Mouse (Mus musculus): ENCODE measurements around the gene Olfr1196. TPM values are rescaled to one million over a fixed set of nuclear protein-coding genes. Genes with fewer than 3 reads are reported as not detected.
"Not testable (repeated sequence)": the region's sequence is repeated elsewhere in the genome, so short reads cannot be mapped to it uniquely, and the experiment has no call there.

Gene Olfr1196
- polyA plus RNA-seq (2012; rRNA removed) = not detected in 2 replicates

- TF ChIP-seq CTCF (IDR thresholded peaks at IDR 0.05; ENCODE audit: extremely low read depth, insufficient read depth, low read length) = no peak
- TF ChIP-seq POLR2A (IDR thresholded peaks at IDR 0.05; ENCODE audit: extremely low read depth, insufficient read depth, low read length) = no peak
These were observed at the start of gene Olfr1196 for GRCm38 (mm10) chr2:88704497-88704896. Olfr1196 (minus strand) TSS chr2:88704597.

GRCm38 (mm10) chr2:88751270-88751669, 46.9 kb upstream of the Olfr1196 start, which contains the start of gene Olfr1198:
Olfr1198 (minus strand) TSS chr2:88751370.
- no peaks in the 10 kb centered on the region for H3K4me1 ChIP-seq (ENCODE audit: control insufficient read depth, insufficient read depth, low read length)
- no peak within 1 kb of the TSS for H3K27ac ChIP-seq (ENCODE audit: insufficient read depth, low read length)
- H3K4me3 ChIP-seq (ENCODE audit: insufficient read depth, low read length) = no peak within 1 kb of the TSS
- TF ChIP-seq CTCF (IDR thresholded peaks at IDR 0.05; ENCODE audit: extremely low read depth, insufficient read depth, low read length) (no peak), POLR2A (IDR thresholded peaks at IDR 0.05; ENCODE audit: extremely low read depth, insufficient read depth, low read length) (no peak)

More at GRCm38 (mm10) chr2:88704497-88704896, at the start of gene Olfr1196:
- Histone ChIP-seq H3K4me1 (ENCODE audit: control insufficient read depth, insufficient read depth, low read length) (no peaks in the 10 kb centered on the region), H3K4me3 (ENCODE audit: insufficient read depth, low read length) (no peak within 1 kb of the TSS), H3K27ac (ENCODE audit: insufficient read depth, low read length) (no peak within 1 kb of the TSS)

GRCm38 (mm10) chr2:88743379-88743778, 39.0 kb upstream of the Olfr1196 start:
- no peaks in the 10 kb centered on the region for H3K4me1 ChIP-seq (ENCODE audit: control insufficient read depth, insufficient read depth, low read length)

GRCm38 (mm10) chr2:88732266-88732665, 27.9 kb upstream of the Olfr1196 start, which contains the start of gene Olfr1197:
Olfr1197 (minus strand) TSS chr2:88732366.
- H3K27ac ChIP-seq (ENCODE audit: insufficient read depth, low read length) = no peak within 1 kb of the TSS
- TF ChIP-seq CTCF (IDR thresholded peaks at IDR 0.05; ENCODE audit: extremely low read depth, insufficient read depth, low read length) (no peak), POLR2A (IDR thresholded peaks at IDR 0.05; ENCODE audit: extremely low read depth, insufficient read depth, low read length) (no peak)
- H3K4me3 ChIP-seq (ENCODE audit: insufficient read depth, low read length) = no peak within 1 kb of the TSS
- H3K4me1 ChIP-seq (ENCODE audit: control insufficient read depth, insufficient read depth, low read length) = no peaks in the 10 kb centered on the region

More at GRCm38 (mm10) chr2:88743379-88743778, 39.0 kb upstream of the Olfr1196 start:
- TF ChIP-seq POLR2A (IDR thresholded peaks at IDR 0.05; ENCODE audit: extremely low read depth, insufficient read depth, low read length) = no peak
- TF ChIP-seq CTCF (IDR thresholded peaks at IDR 0.05; ENCODE audit: extremely low read depth, insufficient read depth, low read length) = no peak
- Histone ChIP-seq H3K4me3 (ENCODE audit: insufficient read depth, low read length) (no peak overlapping the region), H3K27ac (ENCODE audit: insufficient read depth, low read length) (no peak overlapping the region)

GRCm38 (mm10) chr2:88689087-88689486, 15.3 kb downstream of the Olfr1196 start, which contains the start of gene Olfr1195:
Olfr1195 (minus strand) TSS chr2:88689187.
- Histone ChIP-seq H3K4me3 (ENCODE audit: insufficient read depth, low read length) (no peak within 1 kb of the TSS), H3K27ac (ENCODE audit: insufficient read depth, low read length) (no peak within 1 kb of the TSS), H3K4me1 (ENCODE audit: control insufficient read depth, insufficient read depth, low read length) (no peaks in the 10 kb centered on the region)
- no peak for TF ChIP-seq POLR2A (IDR thresholded peaks at IDR 0.05; ENCODE audit: extremely low read depth, insufficient read depth, low read length)
- TF ChIP-seq CTCF (IDR thresholded peaks at IDR 0.05; ENCODE audit: extremely low read depth, insufficient read depth, low read length) = no peak

GRCm38 (mm10) chr2:88675328-88675727, 29.1 kb downstream of the Olfr1196 start, which contains the start of gene Olfr1193:
Olfr1193 (plus strand) TSS chr2:88675628.
- H3K4me1 ChIP-seq (ENCODE audit: control insufficient read depth, insufficient read depth, low read length); H3K27ac ChIP-seq (ENCODE audit: insufficient read depth, low read length); H3K4me3 ChIP-seq (ENCODE audit: insufficient read depth, low read length): not testable (repeated sequence)

GRCm38 (mm10) chr2:88648209-88648608, 56.2 kb downstream of the Olfr1196 start, which contains the start of gene Olfr1192-ps1:
Olfr1192-ps1 (plus strand) TSS chr2:88648509.
- Histone ChIP-seq H3K4me3 (ENCODE audit: insufficient read depth, low read length) (no peak within 1 kb of the TSS), H3K27ac (ENCODE audit: insufficient read depth, low read length) (no peak within 1 kb of the TSS), H3K4me1 (ENCODE audit: control insufficient read depth, insufficient read depth, low read length) (no peaks in the 10 kb centered on the region)
- TF ChIP-seq POLR2A (IDR thresholded peaks at IDR 0.05; ENCODE audit: extremely low read depth, insufficient read depth, low read length) = no peak
- no peak for TF ChIP-seq CTCF (IDR thresholded peaks at IDR 0.05; ENCODE audit: extremely low read depth, insufficient read depth, low read length)

Other genes with a start within 250 kb of the Olfr1196 start
- gene Olfr1183, start 249.7 kb downstream of the Olfr1196 start, polyA plus RNA-seq (2012; rRNA removed) = not detected in 2 replicates
- not detected in 2 replicates for gene Olfr1184, start 221.0 kb downstream of the Olfr1196 start, polyA plus RNA-seq (2012; rRNA removed)
- not detected in 2 replicates for gene Olfr1185-ps1, start 211.3 kb downstream of the Olfr1196 start, polyA plus RNA-seq (2012; rRNA removed)
- not detected in 2 replicates for gene Olfr1186, start 186.0 kb downstream of the Olfr1196 start, polyA plus RNA-seq (2012; rRNA removed)
- gene Olfr1188, start 147.7 kb downstream of the Olfr1196 start, polyA plus RNA-seq (2012; rRNA removed) = not detected in 2 replicates
- not detected in 2 replicates for gene Olfr1189, start 118.1 kb downstream of the Olfr1196 start, polyA plus RNA-seq (2012; rRNA removed)
- gene Olfr1191-ps1, start 64.1 kb downstream of the Olfr1196 start, polyA plus RNA-seq (2012; rRNA removed) = not detected in 2 replicates
- not detected in 2 replicates for gene Olfr1192-ps1, start 56.1 kb downstream of the Olfr1196 start, polyA plus RNA-seq (2012; rRNA removed)
- gene Olfr1193, start 29.0 kb downstream of the Olfr1196 start, polyA plus RNA-seq (2012; rRNA removed) = not detected in 2 replicates
- gene Olfr1195, start 15.4 kb downstream of the Olfr1196 start, polyA plus RNA-seq (2012; rRNA removed) = not detected in 2 replicates
- gene Olfr1197, start 27.8 kb upstream of the Olfr1196 start, polyA plus RNA-seq (2012; rRNA removed) = not detected in 2 replicates
- not detected in 2 replicates for gene Olfr1198, start 46.8 kb upstream of the Olfr1196 start, polyA plus RNA-seq (2012; rRNA removed)
- not detected in 2 replicates for gene Olfr1199, start 55.9 kb upstream of the Olfr1196 start, polyA plus RNA-seq (2012; rRNA removed)
- gene Olfr1200, start 65.9 kb upstream of the Olfr1196 start, polyA plus RNA-seq (2012; rRNA removed) = not detected in 2 replicates
- not detected in 2 replicates for gene Olfr1201, start 88.4 kb upstream of the Olfr1196 start, polyA plus RNA-seq (2012; rRNA removed)
- gene Olfr1202, start 109.9 kb upstream of the Olfr1196 start, polyA plus RNA-seq (2012; rRNA removed) = not detected in 2 replicates
- gene Olfr1205, start 125.1 kb upstream of the Olfr1196 start, polyA plus RNA-seq (2012; rRNA removed) = not detected in 2 replicates
- gene Olfr1204, start 144.7 kb upstream of the Olfr1196 start, polyA plus RNA-seq (2012; rRNA removed) = not detected in 2 replicates
- not detected in 2 replicates for gene Olfr1206, start 158.6 kb upstream of the Olfr1196 start, polyA plus RNA-seq (2012; rRNA removed)
- not detected in 2 replicates for gene Olfr1208, start 197.7 kb upstream of the Olfr1196 start, polyA plus RNA-seq (2012; rRNA removed)
- not detected in 2 replicates for gene Olfr1209, start 210.6 kb upstream of the Olfr1196 start, polyA plus RNA-seq (2012; rRNA removed)
- gene Olfr1211, start 233.5 kb upstream of the Olfr1196 start, polyA plus RNA-seq (2012; rRNA removed) = not detected in 2 replicates
- gene Olfr1212, start 249.4 kb upstream of the Olfr1196 start, polyA plus RNA-seq (2012; rRNA removed) = not detected in 2 replicates

Data from cortical plate, adult 2 months (tissue).